Mouse (Mus musculus) v-Abl transformed pro-B cells (cell line): ENCODE results near the gene Ccnt2.

Source experiments
- in situ Hi-C, 2 experiments: fragments of 400-800 bp; cut with MboI; formaldehyde crosslinking; loops; one replicate each; pipeline ENCODE4 v1.15.1; 2025; ENCODE audit not compliant: unreplicated experiment in 2 of 2

Ccnt2 gene

GRCm38 (mm10) chr1:127773803-127774500, at the start of gene Ccnt2:
Gene Ccnt2, plus strand, starts transcription at chr1:127774164.
- in situ Hi-C loops, result loop anchor here in 1 of 2 experiments (10.0 to 25.0 kb wide), 2 partner anchors 569 to 762 kb away; partner anchors contain the start of gene Mgat5

- in situ Hi-C loops, result no loop called here
Measured at GRCm38 (mm10) chr1:127729096-127729495, 44.9 kb upstream of the Ccnt2 start, which contains the start of gene Acmsd. Gene Acmsd, plus strand, starts transcription at chr1:127729413.

- in situ Hi-C loops, result no loop called here
Measured at GRCm38 (mm10) chr1:127731086-127731485, 42.9 kb upstream of the Ccnt2 start.

- in situ Hi-C loops, result no loop called here
Measured at GRCm38 (mm10) chr1:127732435-127732834, 41.5 kb upstream of the Ccnt2 start.

- in situ Hi-C loops, result no loop called here
Measured at GRCm38 (mm10) chr1:127732841-127733240, 41.1 kb upstream of the Ccnt2 start.

- in situ Hi-C loops, result no loop called here
Measured at GRCm38 (mm10) chr1:127735356-127735755, 38.6 kb upstream of the Ccnt2 start.

GRCm38 (mm10) chr1:127750401-127751102, 23.4 kb upstream of the Ccnt2 start:
- in situ Hi-C loops, result loop anchor here in 1 of 2 experiments (25.0 kb wide), 1 partner anchor 738 kb away; no protein-coding TSS in a partner anchor

GRCm38 (mm10) chr1:127755806-127756205, 18.2 kb upstream of the Ccnt2 start:
- in situ Hi-C loops, result loop anchor here (5.0 to 25.0 kb wide), 2 partner anchors 59 to 744 kb away; no protein-coding TSS in a partner anchor

- in situ Hi-C loops, result loop anchor here (5.0 to 25.0 kb wide), 2 partner anchors 59 to 744 kb away; no protein-coding TSS in a partner anchor
Measured at GRCm38 (mm10) chr1:127756331-127757163, 17.4 kb upstream of the Ccnt2 start.

- in situ Hi-C loops, result loop anchor here (5.0 to 25.0 kb wide), 2 partner anchors 60 to 745 kb away; no protein-coding TSS in a partner anchor
Measured at GRCm38 (mm10) chr1:127757164-127757545, 16.8 kb upstream of the Ccnt2 start.

GRCm38 (mm10) chr1:127765468-127765867, 8.5 kb upstream of the Ccnt2 start:
- in situ Hi-C loops, result loop anchor here (10.0 to 25.0 kb wide), 2 partner anchors 561 to 753 kb away; partner anchors contain the start of gene Mgat5 (in 1 of the 2)

GRCm38 (mm10) chr1:127766741-127767140, 7.2 kb upstream of the Ccnt2 start:
- in situ Hi-C loops, result loop anchor here (10.0 to 25.0 kb wide), 2 partner anchors 562 to 754 kb away; partner anchors contain the start of gene Mgat5 (in 1 of the 2)

- in situ Hi-C loops, result loop anchor here in 1 of 2 experiments (10.0 to 25.0 kb wide), 2 partner anchors 568 to 761 kb away; partner anchors contain the start of gene Mgat5
Measured at GRCm38 (mm10) chr1:127773198-127773802, 664 bp upstream of the Ccnt2 start.

- in situ Hi-C loops, result loop anchor here in 1 of 2 experiments (10.0 to 25.0 kb wide), 2 partner anchors 570 to 762 kb away; partner anchors contain the start of gene Mgat5
Measured at GRCm38 (mm10) chr1:127774501-127774880, 527 bp downstream of the Ccnt2 start.

- in situ Hi-C loops, result loop anchor here in 1 of 2 experiments (10.0 kb wide), 1 partner anchor 570 kb away; the partner anchor contains the start of gene Mgat5
Measured at GRCm38 (mm10) chr1:127775206-127775720, 1.3 kb downstream of the Ccnt2 start.

GRCm38 (mm10) chr1:127776246-127776645, 2.3 kb downstream of the Ccnt2 start:
- in situ Hi-C loops, result loop anchor here in 1 of 2 experiments (10.0 kb wide), 1 partner anchor 571 kb away; the partner anchor contains the start of gene Mgat5

GRCm38 (mm10) chr1:127778611-127779010, 4.6 kb downstream of the Ccnt2 start:
- in situ Hi-C loops, result loop anchor here in 1 of 2 experiments (10.0 kb wide), 1 partner anchor 574 kb away; the partner anchor contains the start of gene Mgat5

- in situ Hi-C loops, result no loop called here
Measured at GRCm38 (mm10) chr1:127780142-127780541, 6.2 kb downstream of the Ccnt2 start.

GRCm38 (mm10) chr1:127780849-127781248, 6.9 kb downstream of the Ccnt2 start:
- in situ Hi-C loops, result no loop called here
